Mouse (Mus musculus) skeletal muscle tissue, adult 2 months (tissue): Measurements from ENCODE around the gene Fut8.
"Not testable (repeated sequence)": the region's sequence is repeated elsewhere in the genome, so short reads cannot be mapped to it uniquely, and the experiment has no call there.

Experiments used
- DNase-seq: peaks from one replicate; pipeline ENCODE4 v3.0.0-alpha.2; 2012; ENCODE audit warnings: low read depth, low spot score

The Fut8 gene

GRCm38 (mm10) chr12:77498153-77498552, 260.2 kb downstream of the Fut8 start:
- DNase-seq = no peak

DNA sequence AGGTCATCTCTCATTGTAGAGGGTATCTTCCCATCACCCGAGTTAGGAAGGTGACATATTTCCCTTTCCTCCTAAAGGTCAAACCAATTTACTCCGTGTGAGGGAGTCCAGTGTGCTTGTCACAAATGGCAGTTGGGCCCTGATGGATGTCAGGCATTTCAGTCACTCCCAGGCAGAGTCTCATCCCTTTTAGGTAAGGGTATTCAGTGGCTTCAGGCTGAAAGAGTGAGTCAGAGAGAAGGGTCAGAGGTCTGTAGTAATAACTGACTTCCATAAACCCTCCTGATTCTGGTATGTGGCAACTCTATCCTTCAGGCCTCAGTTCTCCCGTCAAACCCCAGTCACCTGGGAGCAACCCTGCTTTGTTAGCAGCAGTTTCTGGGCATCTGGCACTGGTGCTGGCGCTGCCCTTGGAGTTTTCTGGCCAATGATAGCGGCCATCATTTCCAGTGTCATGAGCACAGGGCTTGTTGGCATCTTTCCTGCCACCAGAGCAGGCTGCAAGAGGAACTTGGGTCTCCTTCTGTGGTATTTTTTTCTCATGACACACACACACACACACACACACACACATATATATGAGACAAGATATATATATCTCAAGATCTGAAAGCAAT, 262.6 kb downstream of the Fut8 start:
- no peak for DNase-seq

DNA sequence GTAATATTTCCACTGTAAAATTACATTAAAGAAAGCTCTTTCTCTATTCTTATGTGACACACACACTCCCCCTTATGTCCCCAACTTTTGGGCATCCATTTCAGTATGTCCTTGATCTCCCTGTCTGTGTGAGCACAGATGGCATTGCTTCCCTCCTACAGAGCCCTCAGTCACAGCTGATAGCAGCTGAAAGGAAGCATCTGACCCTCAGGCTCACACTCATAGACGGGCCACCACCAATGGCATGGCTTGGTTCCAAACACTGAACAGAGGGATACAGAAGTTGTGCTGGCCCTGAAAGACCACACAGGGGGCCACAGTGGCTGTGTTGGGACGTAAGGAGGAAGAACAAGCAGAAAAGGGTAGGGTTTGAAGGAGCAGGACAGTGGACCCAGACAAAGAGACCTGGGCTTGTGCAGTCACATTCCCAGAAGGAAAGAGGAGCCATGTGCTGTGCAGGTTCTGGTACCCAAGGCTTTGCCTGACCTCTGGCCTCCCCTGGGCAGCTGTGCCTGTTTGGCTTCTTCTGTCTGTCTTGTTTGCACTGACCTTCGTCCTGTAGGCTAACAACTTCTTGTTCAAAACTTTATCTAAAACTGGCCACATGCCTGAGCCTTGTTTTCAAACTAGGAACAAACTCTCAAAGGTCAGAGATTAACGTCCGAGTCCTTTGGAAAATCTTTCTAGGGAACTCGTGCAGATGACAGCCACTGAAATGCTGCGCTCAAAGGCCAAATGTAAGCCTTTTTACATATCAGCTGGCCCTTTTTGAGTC, 263.7 kb downstream of the Fut8 start:
- DNase-seq = no peak

DNA sequence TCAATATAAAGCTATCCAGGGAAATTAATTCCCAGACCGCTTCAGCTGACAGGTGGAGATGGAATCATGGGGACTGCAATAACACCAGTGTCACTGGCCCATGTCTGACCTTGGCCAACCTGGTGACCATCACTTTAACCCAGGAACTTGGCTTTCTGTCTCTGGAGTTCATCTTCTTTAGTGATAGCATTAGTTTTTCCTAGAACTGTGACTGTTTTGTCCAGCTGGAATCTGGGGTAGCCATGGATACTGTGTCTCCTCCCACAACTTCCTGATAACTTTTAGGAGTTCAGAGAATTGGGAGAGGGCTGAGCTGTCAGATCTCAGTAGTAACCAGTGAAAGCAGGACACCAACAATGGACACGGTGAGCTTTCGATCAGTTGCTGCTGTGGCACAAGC, 264.3 kb downstream of the Fut8 start:
- DNase-seq = no peak

DNA sequence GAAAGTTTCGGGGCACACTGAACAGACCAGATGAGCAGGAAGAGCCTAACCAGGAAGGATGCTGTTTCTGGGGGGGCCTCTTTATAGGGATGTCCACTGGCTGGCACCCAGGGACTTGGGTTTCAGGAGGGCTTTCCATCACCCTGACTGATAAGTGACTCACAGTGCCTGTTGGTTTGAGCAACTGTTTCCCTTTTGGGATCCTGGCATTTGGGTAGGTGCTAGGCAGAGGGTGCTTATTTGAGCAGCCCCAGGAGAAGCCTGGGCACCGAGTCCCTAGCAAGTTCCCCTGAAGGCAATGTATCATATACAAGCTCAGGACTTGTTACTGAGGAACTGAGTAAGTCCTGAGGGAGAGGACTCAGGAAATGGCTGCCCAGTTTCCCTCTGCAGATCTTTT, 267.5 kb downstream of the Fut8 start:
- no peak for DNase-seq

- DNase-seq = no peak
These were observed 269.8 kb downstream of the Fut8 start for GRCm38 (mm10) chr12:77507770-77508169.

DNA sequence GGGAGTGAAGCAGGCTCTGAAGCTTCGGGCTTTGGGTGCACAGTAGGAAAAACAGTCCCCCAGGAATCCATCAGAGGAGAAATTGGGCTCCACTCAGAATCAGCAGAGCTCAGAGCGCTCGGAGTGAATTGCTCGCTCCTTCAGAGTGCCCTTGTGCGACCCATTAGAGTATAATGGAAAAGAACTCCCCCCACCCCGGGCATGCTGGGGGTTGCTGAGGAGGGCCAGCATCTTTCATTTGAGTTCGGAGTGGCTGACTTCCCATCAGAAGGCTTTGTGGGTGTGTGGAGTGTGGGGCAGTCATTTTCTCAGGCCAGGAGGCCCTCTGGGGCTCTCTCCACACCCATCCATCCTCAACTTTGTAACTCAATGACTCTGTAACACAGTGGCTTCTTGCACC, 272.8 kb downstream of the Fut8 start:
- no peak for DNase-seq

DNA sequence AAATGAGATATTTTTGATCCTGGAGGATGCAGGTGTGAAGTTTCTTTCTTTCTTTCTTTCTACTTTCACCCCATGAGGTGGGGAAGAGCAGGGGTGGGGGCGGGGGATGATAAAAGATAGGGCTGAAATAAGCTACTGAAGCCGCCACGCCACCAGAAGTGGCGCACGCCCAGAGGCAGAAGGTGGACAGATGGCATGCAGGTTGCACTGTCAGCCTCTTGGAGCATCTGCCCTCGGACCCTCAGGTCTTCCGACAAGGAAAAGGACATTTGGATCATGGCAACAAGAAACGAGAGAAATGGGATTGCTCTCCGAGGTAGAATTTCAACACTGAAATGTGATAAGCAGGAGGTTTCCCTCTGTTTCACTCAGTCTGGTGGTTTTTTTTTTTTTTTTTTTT, 273.3 kb downstream of the Fut8 start:
- no peak for DNase-seq

DNA sequence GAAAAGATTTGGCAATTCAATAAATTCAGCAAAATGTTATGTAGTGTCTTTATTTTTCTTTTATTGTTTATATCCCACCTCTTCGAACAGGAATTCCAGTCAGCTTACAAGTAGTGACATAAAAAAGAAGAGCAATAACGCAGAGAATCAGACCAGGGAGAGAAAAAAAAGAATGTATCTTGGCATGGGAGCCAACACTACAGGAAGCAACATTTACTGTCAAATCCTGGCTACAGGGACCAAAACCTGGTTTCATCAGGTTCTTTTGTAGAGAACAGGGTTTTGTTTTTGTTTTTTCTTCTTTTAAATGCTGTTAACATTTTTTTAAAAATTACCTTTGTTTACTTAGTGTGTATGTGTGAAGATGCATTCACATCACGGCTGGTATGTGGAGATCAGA, 273.7 kb downstream of the Fut8 start:
- no peak for DNase-seq

DNA sequence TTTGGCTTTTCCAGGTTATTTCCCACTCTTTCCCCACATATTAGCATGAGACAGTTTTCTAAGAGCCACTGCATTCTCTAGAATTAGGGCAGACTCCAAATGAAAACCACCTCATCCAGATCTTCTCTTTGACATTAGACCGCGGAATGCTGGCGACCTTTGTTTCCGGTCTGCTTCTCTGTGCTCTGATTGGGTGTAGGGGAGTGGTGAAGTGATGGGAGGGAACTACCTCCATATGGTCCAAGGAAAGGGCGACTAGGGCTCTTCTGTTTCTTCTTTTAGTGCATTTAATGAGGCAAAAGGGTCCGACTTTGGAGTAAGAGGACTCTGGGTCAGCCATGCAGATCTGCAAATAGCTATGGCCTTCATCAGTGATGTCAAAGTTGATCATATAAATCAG, 278.9 kb downstream of the Fut8 start:
- no peak for DNase-seq

DNA sequence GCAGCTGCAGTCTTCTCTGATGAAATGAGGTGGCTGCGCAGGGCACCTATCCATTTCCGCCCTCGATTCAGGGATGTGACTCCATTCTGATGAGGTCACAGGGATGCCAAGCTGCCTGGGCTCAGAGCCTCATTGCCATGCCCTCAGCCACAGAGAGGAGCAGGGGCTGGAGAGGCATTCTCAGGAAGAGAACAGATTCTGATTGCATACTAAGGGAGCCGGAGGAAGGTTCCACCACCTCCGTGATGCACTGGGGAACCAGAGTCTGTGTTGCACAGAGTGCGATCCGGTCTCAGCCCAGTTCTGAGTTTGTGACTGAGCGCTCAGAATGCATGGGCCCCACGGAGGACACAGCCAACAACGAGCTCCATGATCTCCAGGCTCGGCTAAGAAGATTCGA, 279.8 kb downstream of the Fut8 start:
- no peak for DNase-seq

GRCm38 (mm10) chr12:77519534-77520102, 281.7 kb downstream of the Fut8 start:
- no peak for DNase-seq

DNA sequence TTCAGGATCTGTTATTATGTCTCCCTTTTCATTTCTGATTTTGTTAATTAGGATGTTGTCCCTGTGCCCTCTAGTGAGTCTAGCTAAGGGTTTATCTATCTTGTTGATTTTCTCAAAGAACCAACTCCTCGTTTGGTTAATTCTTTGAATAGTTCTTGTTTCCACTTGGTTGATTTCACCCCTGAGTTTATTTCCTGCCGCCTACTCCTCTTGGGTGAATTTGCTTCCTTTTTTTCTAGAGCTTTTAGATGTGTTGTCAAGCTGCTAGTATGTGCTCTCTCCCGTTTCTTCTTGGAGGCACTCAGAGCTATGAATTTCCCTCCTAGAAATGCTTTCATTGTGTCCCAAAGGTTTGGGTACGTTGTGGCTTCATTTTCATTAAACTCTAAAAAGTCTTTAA, 286.1 kb downstream of the Fut8 start:
- DNase-seq = not testable (repeated sequence)
